Mouse (Mus musculus) ovary, postnatal 10 days (tissue): ENCODE data around the gene Mrgprb8.
"Not testable (repeated sequence)": the region's sequence is repeated elsewhere in the genome, so short reads cannot be mapped to it uniquely, and the experiment has no call there.

Experiments used
- DNase-seq: peaks from one replicate; pipeline ENCODE4 v3.0.0; 2022; ENCODE audit warnings: low spot score

Gene Mrgprb8

GRCm38 (mm10) chr7:48388226-48388625 is at the start of gene Mrgprb8:
Mrgprb8 (plus strand) TSS chr7:48388526.
- DNase-seq: no peak

GRCm38 (mm10) chr7:48435936-48436335 is 47.6 kb downstream of the Mrgprb8 start:
- DNase-seq: not testable (repeated sequence)

GRCm38 (mm10) chr7:48436581-48436980 is 48.3 kb downstream of the Mrgprb8 start:
- no peak for DNase-seq
